Mouse (Mus musculus) bone marrow macrophage, adult 2 months (primary cell): ENCODE data around the gene Calm3.

Experiments used
- CTCF ChIP-seq: IDR thresholded peaks from 2 replicates; pipeline ENCODE4 v1.5.1; 2012; ENCODE audit warnings: low read depth, mild to moderate bottlenecking, low read length, moderate library complexity
- POLR2A ChIP-seq: IDR thresholded peaks from 2 replicates; pipeline ENCODE4 v1.6.1; 2012; ENCODE audit warnings: mild to moderate bottlenecking, low read depth, low read length, borderline replicate concordance

DNA sequence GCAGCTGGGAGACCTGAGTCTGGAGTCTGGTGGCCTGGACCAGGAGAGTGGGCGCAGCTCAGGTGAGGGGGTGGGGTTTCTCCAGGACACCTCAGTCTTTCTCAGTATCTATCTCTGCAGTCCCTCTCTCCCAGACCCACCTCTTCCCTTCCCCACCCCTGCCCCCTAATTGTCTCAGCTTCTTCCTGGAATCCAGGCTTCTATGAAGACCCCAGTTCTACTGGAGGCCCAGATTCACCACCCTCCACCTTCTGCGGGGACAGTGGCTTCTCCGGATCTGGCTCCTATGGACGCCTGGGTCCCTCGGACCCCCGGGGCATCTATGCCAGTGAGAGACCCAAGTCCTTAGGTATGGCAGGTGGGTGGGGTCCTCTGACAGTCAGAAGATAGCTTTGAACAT is 40.8 kb downstream of the Calm3 start:
- TF ChIP-seq POLR2A = no peak
- TF ChIP-seq CTCF = no peak
